Mouse (Mus musculus): Measurements from ENCODE around the gene Map4k1. TPM values are rescaled to one million over a fixed set of nuclear protein-coding genes. Genes with fewer than 3 reads are reported as not detected.

Gene Map4k1
- total RNA-seq, 2 experiments from 2014 or later = 0.45 to 4.2 TPM

Small RNA genes lying within 50 kb of the gene (microRNA-seq; reads per million reads assigned to microRNA genes)
- 0 reads per million in 2 experiments for gene Gm44408

Other genes starting within 250 kb of the Map4k1 start
- 10 to 100 TPM; 59.4 to 60.4 TPM for gene Mrps12, start 240.2 kb upstream of the Map4k1 start, total RNA-seq (2021)
- 10 to 100 TPM; 14.7 to 15.5 TPM for gene Sars2, start 240.1 kb upstream of the Map4k1 start, total RNA-seq (2021)
- gene Ccer2, start 225.9 kb upstream of the Map4k1 start, total RNA-seq (2021) = not detected
- 10 to 100 TPM; 84.3 to 88.4 TPM for gene Sirt2, start 215.3 kb upstream of the Map4k1 start, total RNA-seq (2021)
- gene Nfkbib, start 214.5 kb upstream of the Map4k1 start, total RNA-seq (2021) = 10 to 100 TPM; 25.8 to 26.8 TPM
- 1 to 10 TPM; 1.5 to 3.4 TPM for gene Rinl, start 193.1 kb upstream of the Map4k1 start, total RNA-seq (2021)
- gene Hnrnpl, start 173.5 kb upstream of the Map4k1 start, total RNA-seq (2021) = 100 to 1,000 TPM; 196 to 224 TPM
- 1,000 to 10,000 TPM; 1,960 to 1,989 TPM for gene Ech1, start 156.8 kb upstream of the Map4k1 start, total RNA-seq (2021)
- gene Lgals4, start 148.2 kb upstream of the Map4k1 start, total RNA-seq (2021) = 10 to 100 TPM in 1 of 2 experiments, 1 to 10 TPM in 1; 9.6 to 18.7 TPM
- gene Lgals7, start 118.2 kb upstream of the Map4k1 start, total RNA-seq (2021) = 1 to 10 TPM in 1 of 2 experiments, under 1 TPM in 1; 0.93 to 1.8 TPM
- under 1 TPM; 0.31 to 0.35 TPM for gene Capn12, start 100.6 kb upstream of the Map4k1 start, total RNA-seq (2021)
- 10 to 100 TPM; 64.7 to 66.4 TPM for gene Actn4, start 19.7 kb upstream of the Map4k1 start, total RNA-seq (2021)
- gene Eif3k, start 186 bp upstream of the Map4k1 start, total RNA-seq (2021) = 100 to 1,000 TPM; 166 to 176 TPM
- under 1 TPM; 0.07 to 0.13 TPM for gene Ryr1, start 143.1 kb downstream of the Map4k1 start, total RNA-seq (2021)
- gene Rasgrp4, start 152.8 kb downstream of the Map4k1 start, total RNA-seq (2021) = 1 to 10 TPM in 1 of 2 experiments, under 1 TPM in 1; 0.92 to 1.1 TPM
- 10 to 100 TPM; 10.4 to 12.1 TPM for gene Fam98c, start 174.2 kb downstream of the Map4k1 start, total RNA-seq (2021)
- under 1 TPM; 0.25 to 0.28 TPM for gene Ggn, start 188.2 kb downstream of the Map4k1 start, total RNA-seq (2021)
- gene Spred3, start 188.4 kb downstream of the Map4k1 start, total RNA-seq (2021) = under 1 TPM; 0.60 to 0.77 TPM
- gene Psmd8, start 198.7 kb downstream of the Map4k1 start, total RNA-seq (2021) = 100 to 1,000 TPM; 119 to 124 TPM
- gene Catsperg1, start 232.0 kb downstream of the Map4k1 start, total RNA-seq (2021) = under 1 TPM in 1 of 2 experiments, not detected in 1; 0.89 TPM

Measured in heart, adult 18-20 months (tissue).